Mouse (Mus musculus): ENCODE data around the gene Bend7.

DNA sequence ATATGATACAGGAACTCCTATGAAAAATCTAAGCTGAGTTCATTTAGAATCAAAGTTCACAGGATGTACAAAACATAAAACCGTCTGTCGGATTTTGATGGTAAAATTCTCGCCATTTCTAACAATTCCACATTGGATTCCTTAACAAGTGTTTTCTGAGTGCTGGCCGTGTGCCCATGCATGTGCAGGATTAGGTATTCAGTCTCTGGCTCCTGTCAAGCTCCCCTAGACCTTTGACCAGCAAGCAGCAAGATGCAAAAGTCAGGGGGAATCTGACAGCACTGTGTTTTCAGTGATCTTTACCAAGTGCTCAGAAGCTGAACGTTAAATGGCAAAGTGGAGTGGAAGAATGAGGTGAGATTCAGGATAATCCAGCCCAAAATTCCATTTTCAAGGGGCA is 44.3 kb downstream of the Bend7 start:
- no peak for TF ChIP-seq KAT2A (conservative IDR thresholded peaks at IDR 0.05; ENCODE audit: low read depth, low read length)
- TF ChIP-seq POLR2A (IDR thresholded peaks at IDR 0.05; ENCODE audit: control insufficient read depth in 1 of 2, insufficient read depth in 1 of 2, low read depth in 1 of 2, low read length in 2 of 2, poor library complexity in 1 of 2) = no peak
- TF ChIP-seq CTCF (IDR thresholded peaks at IDR 0.05 in 2 of 3, conservative IDR thresholded peaks at IDR 0.05 in 1 of 3; ENCODE audit: control insufficient read depth in 1 of 3, insufficient read depth in 1 of 3, low read depth in 2 of 3, low read length in 3 of 3, poor library complexity in 1 of 3, severe bottlenecking in 1 of 3) = no peak
- no peak for TF ChIP-seq MAX (IDR thresholded peaks at IDR 0.05; ENCODE audit: low read length)
- no peak for TF ChIP-seq E2F4 (IDR thresholded peaks at IDR 0.05; ENCODE audit: borderline replicate concordance, low read depth, low read length)
- no peak for TF ChIP-seq ZKSCAN1 (IDR thresholded peaks at IDR 0.05; ENCODE audit: low read depth, low read length)
- TF ChIP-seq TBP (IDR thresholded peaks at IDR 0.05; ENCODE audit: low read depth, low read length) = no peak

Data from MEL (cell line).